Comparison of ENCODE assay signal across 22 mouse cellular contexts in genomic region chr19:3648830-3649450, GRCm38 (mm10). TPM values are rescaled to one million over a fixed set of nuclear protein-coding genes. Genes with fewer than 3 reads are reported as not detected.
DNase-seq lines count a peak whose midpoint lies in the region; ATAC-seq and TF ChIP-seq lines count a peak whose summit lies in the region.
"Had no signal": no experiment of that assay in that cellular context is flagged by ENCODE, and none has a peak within 500 bp of the region (broad histone marks: within the 10 kb centered on the region; RNA-seq: fewer than 3 reads in every experiment).

No protein-coding gene starts in this region.

- H3K36me3 ChIP-seq in heart, embryonic 14.5 days (ENCODE audit: control insufficient read depth, insufficient read depth, low read length), result peaks cover 56% of the 10 kb centered on the region
- peaks cover 36% of the 10 kb centered on the region for H3K36me3 ChIP-seq in kidney, postnatal 0 days (ENCODE audit: insufficient read depth, low read length)
- peaks cover 77% of the 10 kb centered on the region for H3K36me3 ChIP-seq in E14TG2a.4 (ENCODE audit: insufficient read depth, low read length)
- H3K36me3 ChIP-seq in liver, embryonic 11.5 days (ENCODE audit: control insufficient read depth, insufficient read depth, low read length), result peaks cover 18% of the 10 kb centered on the region

- no peak for DNase-seq in heart, postnatal 4 days
- DNase-seq in kidney, postnatal 0 days (ENCODE audit: low spot score), result no peak
- DNase-seq in kidney, postnatal 14 days, result no peak
- no peak for DNase-seq in liver, embryonic 11.5 days (ENCODE audit: low spot score)
- DNase-seq in left cerebral cortex, adult 18-20 months (ENCODE audit: low spot score in 2 of 2), result no peak
- DNase-seq in lung, postnatal 4 days, result no peak
- DNase-seq: cerebellum, adult 2 months; cerebellum, postnatal 36 days; gastrocnemius, postnatal 10 days; heart, adult 18-20 months; heart, postnatal 36 days; right cerebral cortex, adult 18-20 months; thymus, postnatal 36 days had no signal

- no peak overlapping the region for H3K4me2 ChIP-seq in heart, embryonic 14.5 days (ENCODE audit: low read length)
- no peak overlapping the region for H3K4me2 ChIP-seq in kidney, postnatal 0 days (ENCODE audit: low read length)
- no peak overlapping the region for H3K4me2 ChIP-seq in liver, embryonic 11.5 days
- H3K4me2 ChIP-seq: forebrain, embryonic 13.5 days; heart, embryonic 13.5 days; liver, embryonic 15.5 days had no signal

- peak; percentile 25; the same call in 1 of the 2 replicates for ATAC-seq in heart, embryonic 14.5 days (ENCODE audit: insufficient number of reproducible peaks, insufficient read depth, low FRiP score, low read depth)
- ATAC-seq in kidney, postnatal 0 days (replicated peaks; ENCODE audit: low FRiP score, low read depth), result no peak; the same call in 1 of the 2 replicates
- ATAC-seq in liver, embryonic 11.5 days (replicated peaks; ENCODE audit: low FRiP score), result 0 out of 2 replicates have a peak, but pooled peaks have one; percentile 30
- ATAC-seq: CD4-positive, CD25-positive, alpha-beta regulatory T cell, adult 4 months; forebrain, embryonic 13.5 days; lung, postnatal 0 days had no signal

- no peak overlapping the region for H3K27ac ChIP-seq in heart, embryonic 14.5 days (replicated peaks in 1 of 2; ENCODE audit: control insufficient read depth in 1 of 2, insufficient read depth in 1 of 2, low read depth in 2 of 2, low read length in 2 of 2)
- peak overlapping the region; percentile 57; the same call in 1 of the 2 replicates for H3K27ac ChIP-seq in kidney, postnatal 0 days
- H3K27ac ChIP-seq in liver, embryonic 11.5 days (ENCODE audit: low read depth, low read length), result no peak overlapping the region
- H3K27ac ChIP-seq: forebrain, embryonic 13.5 days; heart, embryonic 13.5 days; limb, embryonic 10.5 days had no signal

- no peak overlapping the region for H3K4me3 ChIP-seq in heart, embryonic 14.5 days (ENCODE audit: control insufficient read depth in 1 of 2, insufficient read depth in 1 of 2, low read depth in 1 of 2, low read length in 2 of 2)
- no peak overlapping the region for H3K4me3 ChIP-seq in kidney, postnatal 0 days (replicated peaks; ENCODE audit: low read depth, low read length)
- peak overlapping the region; percentile 46; the same call in 1 of the 2 replicates for H3K4me3 ChIP-seq in E14TG2a.4 (replicated peaks; ENCODE audit: low read length)
- H3K4me3 ChIP-seq in liver, embryonic 11.5 days (ENCODE audit: low read depth, low read length), result no peak overlapping the region
- H3K4me3 ChIP-seq: erythroblast, embryonic 14.5 days; forebrain, embryonic 13.5 days; heart, embryonic 13.5 days; limb, embryonic 10.5 days; liver, embryonic 15.5 days had no signal

- H3K4me1 ChIP-seq in heart, embryonic 14.5 days (ENCODE audit: control insufficient read depth in 2 of 2, insufficient read depth in 2 of 2, low read length in 2 of 2), result 0 out of 4 replicates have a peak, but pooled peaks cover 0 to under 1% of the 10 kb centered on the region in 2 experiments
- H3K4me1 ChIP-seq in kidney, postnatal 0 days (replicated peaks; ENCODE audit: insufficient read depth, low read length), result 0 out of 2 replicates have a peak, but pooled peaks cover 6% of the 10 kb centered on the region
- peaks cover 42% of the 10 kb centered on the region for H3K4me1 ChIP-seq in E14TG2a.4 (replicated peaks; ENCODE audit: low read depth, low read length)
- H3K4me1 ChIP-seq in liver, embryonic 11.5 days (replicated peaks; ENCODE audit: control insufficient read depth, insufficient read depth, low read length), result peaks cover 3% of the 10 kb centered on the region
- H3K4me1 ChIP-seq: forebrain, embryonic 13.5 days had no signal

- WGBS in heart, embryonic 14.5 days, result 79% methylated on average over 11 of the region's 11 CpGs
- whole genome bisulfite sequencing in kidney, postnatal 0 days, result 68% methylated on average over 9 of the region's 11 CpGs
- 82% methylated on average over 9 of the region's 11 CpGs for WGBS in liver, embryonic 11.5 days

- 0 out of 2 replicates have a peak, but pooled peaks cover 3% of the 10 kb centered on the region for H3K9me3 ChIP-seq in heart, embryonic 14.5 days (ENCODE audit: control insufficient read depth, low read length)
- H3K9me3 ChIP-seq in kidney, postnatal 0 days (replicated peaks; ENCODE audit: low read length), result 0 out of 2 replicates have a peak, but pooled peaks cover 3% of the 10 kb centered on the region
- no peaks in the 10 kb centered on the region for H3K9me3 ChIP-seq in E14TG2a.4 (ENCODE audit: low read length)
- no peaks in the 10 kb centered on the region for H3K9me3 ChIP-seq in liver, embryonic 11.5 days (ENCODE audit: control insufficient read depth, low read length)
- H3K9me3 ChIP-seq: forebrain, embryonic 13.5 days; heart, embryonic 13.5 days; limb, embryonic 10.5 days; liver, embryonic 15.5 days had no signal

- H3K9ac ChIP-seq in heart, embryonic 14.5 days (ENCODE audit: low read length), result no peak overlapping the region
- no peak overlapping the region for H3K9ac ChIP-seq in kidney, postnatal 0 days (ENCODE audit: low read depth, low read length)
- no peak overlapping the region for H3K9ac ChIP-seq in liver, embryonic 11.5 days (ENCODE audit: low read depth, low read length)
- H3K9ac ChIP-seq: forebrain, embryonic 13.5 days; heart, embryonic 13.5 days; liver, embryonic 15.5 days had no signal

- TF ChIP-seq CTCF in kidney, postnatal 0 days (IDR thresholded peaks at IDR 0.05; ENCODE audit: low read depth), result no peak
- no peak for TF ChIP-seq CTCF in E14TG2a.4 (conservative IDR thresholded peaks at IDR 0.05; ENCODE audit: low read length)

- no peaks in the 10 kb centered on the region for H3K27me3 ChIP-seq in heart, embryonic 14.5 days (ENCODE audit: control insufficient read depth, insufficient read depth, low read length)
- no peaks in the 10 kb centered on the region for H3K27me3 ChIP-seq in kidney, postnatal 0 days (ENCODE audit: insufficient read depth, low read length)
- H3K27me3 ChIP-seq in E14TG2a.4 (ENCODE audit: insufficient read depth, low read length), result no peaks in the 10 kb centered on the region
- H3K27me3 ChIP-seq in liver, embryonic 11.5 days (replicated peaks; ENCODE audit: control insufficient read depth, insufficient read depth, low read length), result no peaks in the 10 kb centered on the region
- H3K27me3 ChIP-seq: forebrain, embryonic 13.5 days; heart, embryonic 13.5 days; liver, embryonic 15.5 days had no signal

RNA-seq across cellular contexts. Expression of gene Lrp5, which starts 37.4 kb away (rescaled TPM):
- polyA plus RNA-seq in heart, embryonic 14.5 days (2014; fragmentation: Nextera tagmentation; extraction: Ambion mirVana), result 4.1 and 5.0 TPM in 2 replicates
- total RNA-seq in heart, postnatal 4 days (2021), result 10 to 100 TPM; 43.1 to 46.0 TPM
- 3.3 and 3.5 TPM in 2 replicates for polyA plus RNA-seq in kidney, postnatal 0 days (2015; fragmentation: Nextera tagmentation; extraction: Ambion mirVana)
- 5.4 and 6.3 TPM in 2 replicates for polyA plus RNA-seq in liver, embryonic 11.5 days (2014; fragmentation: Nextera tagmentation; extraction: Ambion mirVana)
- 1 to 10 TPM; 7.3 to 8.3 TPM for total RNA-seq in left cerebral cortex, adult 18-20 months (2021)

RNA-seq across cellular contexts. Expression of gene 1810055G02Rik, which starts 59.2 kb away (rescaled TPM):
- 18.0 and 18.2 TPM in 2 replicates for polyA plus RNA-seq in heart, embryonic 14.5 days (2014; fragmentation: Nextera tagmentation; extraction: Ambion mirVana)
- 10 to 100 TPM; 17.5 to 18.3 TPM for total RNA-seq in heart, postnatal 4 days (2021)
- polyA plus RNA-seq in kidney, postnatal 0 days (2015; fragmentation: Nextera tagmentation; extraction: Ambion mirVana), result 27.3 and 29.1 TPM in 2 replicates
- polyA plus RNA-seq in liver, embryonic 11.5 days (2014; fragmentation: Nextera tagmentation; extraction: Ambion mirVana), result 27.9 and 31.3 TPM in 2 replicates
- 10 to 100 TPM; 31.7 to 32.1 TPM for total RNA-seq in left cerebral cortex, adult 18-20 months (2021)
